Mouse (Mus musculus): Measurements from ENCODE around the gene Amacr.
"Not testable (repeated sequence)": the region's sequence is repeated elsewhere in the genome, so short reads cannot be mapped to it uniquely, and the experiment has no call there.

Gene Amacr

GRCm38 (mm10) chr15:10981377-10982063 is at the start of gene Amacr:
TSS of gene Amacr (plus strand) at chr15:10981756.
- peak; percentile 92 for DNase-seq (ENCODE audit: low read depth)

DNA sequence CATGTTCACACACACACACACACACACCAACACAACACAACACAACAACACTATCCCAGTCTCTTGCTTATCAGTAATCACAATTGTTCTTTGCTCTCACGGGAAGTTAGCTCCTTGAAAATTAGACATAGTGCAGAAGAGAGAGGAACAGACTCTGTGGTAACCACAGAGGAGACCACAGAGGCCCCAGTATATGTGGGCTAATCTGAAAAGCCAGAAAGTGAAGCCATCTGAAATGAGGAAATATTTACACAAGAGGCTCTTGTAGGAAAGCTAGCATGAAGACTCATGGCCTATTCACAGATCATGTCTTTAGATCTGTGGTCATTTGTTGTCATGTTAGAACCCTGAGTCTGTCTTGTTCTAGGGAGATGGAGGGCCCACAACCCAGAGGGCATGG is 47.6 kb upstream of the Amacr start:
- no peak for DNase-seq (ENCODE audit: low read depth)

- no peak for DNase-seq (ENCODE audit: low read depth)
These were observed 41.1 kb upstream of the Amacr start for GRCm38 (mm10) chr15:10940148-10941108.

- DNase-seq (ENCODE audit: low read depth) = no peak
These were observed 39.7 kb upstream of the Amacr start for GRCm38 (mm10) chr15:10941901-10942300.

DNA sequence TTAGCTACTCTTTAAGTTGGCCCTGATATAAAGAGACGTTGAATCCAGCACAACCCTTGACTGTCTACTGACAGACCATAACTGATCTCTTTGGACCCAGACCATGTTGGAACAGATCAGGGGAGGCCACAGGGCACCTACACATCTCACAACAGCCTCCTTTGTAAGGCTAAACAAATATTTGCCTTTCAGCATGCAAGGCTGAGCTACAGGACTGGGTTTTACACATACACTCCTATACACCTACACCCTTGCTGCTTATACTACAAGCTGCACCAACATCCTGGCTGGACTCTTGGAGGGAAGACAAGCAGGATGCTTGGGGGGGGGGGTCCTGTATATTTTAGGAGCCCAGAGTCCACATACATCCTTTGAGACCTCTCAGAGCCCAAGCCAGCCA is 33.7 kb upstream of the Amacr start:
- DNase-seq (ENCODE audit: low read depth) = no peak

GRCm38 (mm10) chr15:10951951-10952759 is 29.4 kb upstream of the Amacr start, which contains the start of gene C1qtnf3:
TSS of gene C1qtnf3 (plus strand) at chr15:10952332.
- DNase-seq (ENCODE audit: low read depth) = no peak

GRCm38 (mm10) chr15:10952760-10953305 is 28.7 kb upstream of the Amacr start:
- no peak for DNase-seq (ENCODE audit: low read depth)

- DNase-seq (ENCODE audit: low read depth) = no peak
These were observed 28.1 kb upstream of the Amacr start for GRCm38 (mm10) chr15:10953465-10953864.

- DNase-seq (ENCODE audit: low read depth) = no peak
These were observed 27.1 kb upstream of the Amacr start for GRCm38 (mm10) chr15:10954381-10955016.

DNA sequence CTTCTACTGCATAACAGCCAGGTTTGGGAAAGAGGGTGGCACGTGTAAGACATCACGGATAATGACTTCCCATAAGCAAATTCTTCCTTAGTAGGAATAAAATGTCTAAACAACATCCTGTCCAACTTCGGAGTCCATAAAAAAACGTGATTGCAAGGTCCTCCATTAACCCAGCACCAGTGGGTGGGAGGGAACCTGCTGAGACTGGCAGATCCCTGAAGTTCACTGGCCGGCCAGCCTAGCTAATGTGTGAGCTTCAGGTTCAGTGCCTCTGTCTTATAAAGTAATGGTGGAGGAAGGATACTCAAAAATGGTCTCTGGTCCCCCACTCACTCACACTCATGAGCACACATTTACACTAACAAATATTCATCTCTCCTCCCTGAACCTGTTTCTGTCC is 26.4 kb upstream of the Amacr start:
- no peak for DNase-seq (ENCODE audit: low read depth)

GRCm38 (mm10) chr15:10956706-10957105 is 24.9 kb upstream of the Amacr start:
- no peak for DNase-seq (ENCODE audit: low read depth)

GRCm38 (mm10) chr15:10959277-10960026 is 22.1 kb upstream of the Amacr start:
- DNase-seq (ENCODE audit: low read depth) = no peak

- no peak for DNase-seq (ENCODE audit: low read depth)
These were observed 21.3 kb upstream of the Amacr start for GRCm38 (mm10) chr15:10960267-10960666.

GRCm38 (mm10) chr15:10962601-10963000 is 19.0 kb upstream of the Amacr start:
- DNase-seq (ENCODE audit: low read depth) = no peak

GRCm38 (mm10) chr15:10969439-10969838 is 12.1 kb upstream of the Amacr start:
- no peak for DNase-seq (ENCODE audit: low read depth)

DNA sequence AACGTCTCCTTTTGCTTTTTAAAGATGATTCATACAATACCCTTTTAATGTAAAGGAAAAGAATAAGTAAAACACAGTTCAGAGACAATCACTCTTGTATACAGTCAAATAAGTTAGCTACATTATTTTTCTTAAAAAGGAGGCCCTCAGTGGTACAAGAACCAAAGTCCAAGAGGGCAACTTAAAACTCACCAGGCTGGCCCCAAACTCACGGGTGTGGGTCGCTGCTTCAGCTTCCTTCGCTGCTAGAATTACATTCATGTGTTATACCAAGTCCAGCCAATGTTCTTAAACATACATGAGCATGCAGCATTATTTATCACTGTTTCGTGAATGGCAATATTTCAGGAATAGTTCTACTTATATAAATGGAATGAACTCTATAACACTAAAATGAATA is 10.8 kb upstream of the Amacr start:
- DNase-seq (ENCODE audit: low read depth) = no peak

DNA sequence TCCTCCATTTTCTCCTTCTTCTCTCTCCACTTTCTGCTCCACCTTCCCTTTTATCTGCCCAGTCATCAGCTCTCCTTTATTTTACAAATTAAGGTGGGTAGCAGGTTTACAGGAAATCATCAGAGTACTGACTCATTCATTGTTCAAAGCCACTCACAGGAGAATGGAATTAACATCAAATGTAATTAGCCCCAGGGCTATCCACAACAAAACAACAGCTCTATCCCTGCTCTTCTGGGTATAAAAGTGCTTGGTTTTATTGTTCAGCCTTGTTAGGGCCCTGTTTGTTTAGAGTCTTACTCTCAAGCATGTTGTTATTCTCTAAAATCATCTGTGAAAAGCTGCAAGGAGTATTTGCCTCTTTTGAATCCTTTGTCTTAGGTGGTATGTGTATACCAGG is 4.4 kb upstream of the Amacr start:
- DNase-seq (ENCODE audit: low read depth) = no peak

DNA sequence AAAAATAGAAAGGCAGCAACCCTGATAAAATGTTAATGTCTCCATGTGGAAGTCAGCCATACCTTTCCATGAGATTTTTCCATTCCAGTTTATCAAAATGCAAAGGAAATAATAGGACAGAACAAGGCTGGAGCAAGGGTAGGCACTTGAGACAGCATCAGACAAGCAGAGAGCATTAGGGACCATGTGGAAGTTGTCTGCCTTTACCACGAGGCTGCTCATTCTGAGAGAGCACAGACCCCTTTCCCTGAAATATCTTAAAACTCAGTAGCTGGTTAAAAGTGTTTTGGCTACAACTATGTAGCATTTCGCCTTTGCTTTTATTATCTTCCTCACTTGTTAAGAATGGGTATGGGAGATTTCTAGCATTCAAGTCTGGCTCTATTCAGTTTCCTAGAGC is 844 bp upstream of the Amacr start:
- DNase-seq (ENCODE audit: low read depth) = no peak

DNA sequence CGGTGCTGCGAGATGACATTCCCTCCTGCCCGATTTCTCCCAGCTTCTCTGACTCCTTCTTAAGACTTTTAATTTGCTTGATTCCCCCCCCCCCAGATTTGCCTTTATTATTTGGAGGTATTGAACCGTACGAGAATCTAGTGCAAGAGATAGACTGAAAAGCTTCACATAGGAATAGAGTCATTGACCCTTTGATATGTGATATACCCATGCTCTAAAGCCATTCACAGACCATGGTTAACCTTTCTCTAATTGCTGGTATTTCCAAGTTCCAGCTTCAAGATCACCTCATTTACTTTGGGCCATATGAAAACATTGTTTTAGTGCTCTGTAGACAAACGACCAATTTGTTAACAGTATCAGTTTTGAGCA is 494 bp downstream of the Amacr start:
- no peak for DNase-seq (ENCODE audit: low read depth)

GRCm38 (mm10) chr15:10985756-10986155 is 4.2 kb downstream of the Amacr start:
- no peak for DNase-seq (ENCODE audit: low read depth)

- DNase-seq (ENCODE audit: low read depth) = not testable (repeated sequence)
These were observed 4.9 kb downstream of the Amacr start for GRCm38 (mm10) chr15:10986477-10986876.

Measured in naive thymus-derived CD4-positive, alpha-beta T cell, adult 2 months (primary cell).